Mouse (Mus musculus) layer of hippocampus, adult 2 months (tissue): Measurements from ENCODE around the gene Diras2. TPM values are rescaled to one million over a fixed set of nuclear protein-coding genes. Genes with fewer than 3 reads are reported as not detected.

ENCODE experiments used
- DNase-seq, 2 experiments: peaks; one replicate each; pipeline ENCODE4 v3.0.0; 2022; ENCODE audit warnings: low spot score in 2 of 2
- H3K27ac ChIP-seq: fragments of 200-600 bp; 2 replicates; pipeline ENCODE4 v1.8.1; 2022
- H3K4me3 ChIP-seq: fragments of 200-600 bp; 2 replicates; pipeline ENCODE4 v1.8.1; 2022; ENCODE audit warnings: mild to moderate bottlenecking
- CTCF ChIP-seq: fragments of 200-600 bp; conservative IDR thresholded peaks from 2 replicates; pipeline ENCODE4 v1.8.1; 2022; ENCODE audit warnings: antibody characterized with exemption, mild to moderate bottlenecking, moderate library complexity
- total RNA-seq, 2 experiments: library from RNA; stranded (reverse); gene quantifications; 2 replicates each; pipeline ENCODE4 v1.2.3; 2021

Gene Diras2
- total RNA-seq, 2 experiments from 2014 or later = 150 to 155 TPM

GRCm38 (mm10) chr13:52542036-52542526 lies 11.0 kb upstream of the Diras2 start:
- Histone ChIP-seq H3K27ac (no peak overlapping the region), H3K4me3 (no peak overlapping the region)
- no peak for TF ChIP-seq CTCF
- no peak for DNase-seq

DNA sequence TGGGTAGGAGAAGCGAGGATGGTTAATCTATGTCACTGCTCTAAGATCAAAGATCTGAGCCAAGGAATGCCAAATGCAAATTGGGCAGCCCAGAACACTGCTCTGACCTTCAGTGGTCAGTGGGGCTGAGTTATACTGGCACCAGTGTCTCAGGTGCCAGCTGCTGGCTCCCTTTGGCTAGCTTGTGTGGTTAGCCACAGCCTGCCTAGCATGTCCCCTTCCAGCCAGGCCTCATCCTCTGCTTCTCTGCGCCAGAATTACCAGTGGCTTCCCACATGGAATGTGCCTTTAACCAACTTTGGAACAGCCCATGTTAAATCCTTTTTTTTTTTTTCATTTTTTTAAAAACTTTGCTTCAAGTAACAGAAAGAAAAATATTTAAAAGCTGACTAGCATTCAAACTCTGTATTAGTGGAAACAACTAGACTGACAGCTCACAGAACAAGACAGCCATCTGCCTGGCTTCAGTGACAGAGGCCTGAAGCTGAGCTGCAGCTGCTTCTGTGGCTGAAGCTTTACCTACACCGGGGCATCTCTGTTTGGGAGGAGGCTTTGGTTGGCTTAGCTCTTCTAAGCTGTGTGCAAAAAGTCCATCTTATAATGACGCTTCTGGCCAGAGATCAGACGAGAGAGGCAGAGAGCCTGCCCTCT lies 10.4 kb upstream of the Diras2 start:
- no peak overlapping the region for H3K4me3 ChIP-seq
- DNase-seq = no peak
- no peak overlapping the region for H3K27ac ChIP-seq
- no peak for TF ChIP-seq CTCF

DNA sequence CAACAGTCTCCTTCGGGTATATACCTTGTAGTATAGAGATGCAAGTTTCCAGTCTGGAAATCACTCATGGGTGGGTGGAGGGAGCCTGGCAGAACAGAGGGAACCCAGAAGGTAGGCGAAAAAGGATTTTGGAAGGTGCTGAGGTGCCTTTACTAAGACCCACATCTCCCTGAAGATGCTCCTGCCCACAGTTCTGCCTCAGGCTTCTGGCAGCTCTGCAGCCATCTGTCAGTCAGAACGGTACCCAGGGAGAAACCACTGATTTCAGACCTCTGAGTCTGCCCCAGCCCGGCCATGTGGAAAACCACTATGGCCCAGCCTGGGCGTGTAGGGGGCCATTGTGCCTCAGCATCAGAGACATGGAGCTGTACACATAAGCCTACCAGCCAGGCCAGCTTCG lies 8.4 kb upstream of the Diras2 start:
- H3K4me3 ChIP-seq = no peak overlapping the region
- DNase-seq = no peak
- H3K27ac ChIP-seq = no peak overlapping the region
- no peak for TF ChIP-seq CTCF

- no peak for DNase-seq
- TF ChIP-seq CTCF = peak; percentile 47
- Histone ChIP-seq H3K27ac (no peak overlapping the region), H3K4me3 (no peak overlapping the region)
Measured at GRCm38 (mm10) chr13:52538588-52539116, 7.6 kb upstream of the Diras2 start.

- H3K27ac ChIP-seq = no peak overlapping the region
- DNase-seq = no peak
- TF ChIP-seq CTCF = no peak
- H3K4me3 ChIP-seq = no peak overlapping the region
Measured at GRCm38 (mm10) chr13:52537754-52538587, 6.9 kb upstream of the Diras2 start.

DNA sequence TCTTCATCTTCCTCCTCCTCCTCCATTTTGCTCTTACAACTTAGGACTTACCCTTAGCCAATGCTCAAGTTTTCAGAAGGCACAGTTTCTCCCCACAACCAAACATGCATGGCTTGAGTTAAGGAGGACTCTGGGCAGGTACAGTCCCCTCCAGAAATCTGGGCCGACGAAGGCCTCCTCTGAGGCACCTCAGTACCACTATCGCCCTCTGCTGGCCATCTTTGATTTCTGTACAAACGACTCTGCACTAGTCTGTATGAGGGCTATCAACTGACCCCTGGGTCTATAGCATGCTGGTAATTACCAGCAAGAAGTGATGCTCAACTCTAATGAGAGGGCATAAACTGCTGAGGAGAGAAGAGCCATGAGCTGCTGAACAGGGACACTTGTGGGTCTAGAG lies 4.5 kb upstream of the Diras2 start:
- Histone ChIP-seq H3K27ac (no peak overlapping the region), H3K4me3 (no peak overlapping the region)
- peak; percentile 89 for TF ChIP-seq CTCF
- DNase-seq = peak in 1 of 2 experiments; percentile 76

DNA sequence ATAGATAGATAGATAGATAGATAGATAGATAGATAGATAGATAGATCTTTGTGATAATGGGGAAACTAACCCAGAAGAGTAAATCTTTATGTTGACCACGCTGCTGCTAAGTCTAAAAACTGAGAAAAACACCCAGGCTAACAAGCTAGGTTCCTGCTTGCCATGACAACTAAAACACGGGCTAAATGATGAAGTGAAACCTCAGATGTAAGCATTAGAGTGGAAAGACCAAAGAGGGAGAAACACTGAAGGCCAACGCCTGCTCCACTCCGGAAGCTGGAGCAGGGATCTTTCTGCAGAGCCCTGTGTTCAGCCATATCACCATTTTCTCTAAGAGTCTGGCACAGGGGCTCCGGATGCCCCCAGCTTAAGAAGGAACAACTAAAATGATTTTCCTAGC lies 2.6 kb upstream of the Diras2 start:
- TF ChIP-seq CTCF = no peak
- no peak for DNase-seq
- no peak overlapping the region for H3K4me3 ChIP-seq
- no peak overlapping the region for H3K27ac ChIP-seq

DNA sequence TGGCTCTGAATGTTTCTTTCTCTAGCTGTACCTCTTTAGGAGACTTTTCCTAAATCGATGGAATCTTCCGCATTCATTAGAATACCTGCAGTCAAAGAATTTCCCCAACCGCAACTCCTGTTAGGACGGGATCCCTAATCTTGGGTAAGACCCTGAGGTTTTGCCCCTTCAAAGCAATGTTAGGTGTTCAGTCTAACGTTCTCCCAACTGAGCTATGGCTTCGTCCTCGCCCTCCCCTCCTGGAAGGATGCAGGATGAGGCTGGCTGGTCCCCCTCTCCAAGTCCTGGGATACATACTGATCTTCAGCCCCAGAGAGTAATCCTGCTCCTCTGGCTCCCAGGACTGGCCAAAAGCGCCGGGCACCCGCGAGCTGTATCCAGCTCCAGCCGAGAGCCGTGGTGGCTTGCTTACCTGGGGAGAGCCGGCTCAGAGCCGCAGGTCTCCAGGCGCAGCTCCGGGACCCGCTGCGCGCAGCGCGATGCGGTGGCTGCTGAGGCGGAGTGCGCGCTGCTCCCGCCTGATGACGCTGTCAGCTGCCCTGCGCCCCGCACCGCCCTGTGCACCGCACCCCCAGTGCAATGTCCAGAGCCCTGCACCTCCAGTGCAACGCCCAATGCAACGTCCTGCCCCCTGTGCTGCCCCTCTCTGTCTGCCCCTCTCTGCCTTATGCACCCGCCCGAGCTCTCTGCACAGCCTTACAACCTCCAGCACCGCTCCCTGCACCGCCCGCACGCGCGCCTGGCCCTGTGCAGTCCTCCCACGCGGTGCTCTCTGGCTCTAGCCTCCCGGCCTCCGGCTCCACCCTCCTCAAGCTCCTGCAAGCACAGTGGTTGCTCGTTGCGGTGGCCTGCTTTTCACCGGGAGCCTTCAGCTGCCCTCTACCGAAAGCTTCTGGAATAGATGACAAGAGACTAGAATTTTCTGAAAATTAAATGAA lies 802 bp downstream of the Diras2 start:
- peak; percentile 86 for TF ChIP-seq CTCF

GRCm38 (mm10) chr13:52529188-52529972 lies 1.7 kb downstream of the Diras2 start:
- no peak for TF ChIP-seq CTCF
- no peak for DNase-seq
- peak overlapping the region; percentile 63 for H3K4me3 ChIP-seq
- peak overlapping the region; percentile 98 for H3K27ac ChIP-seq

More for the DNA sequence above, 802 bp downstream of the Diras2 start:
- peak overlapping the region; percentile 63 for H3K4me3 ChIP-seq
- peak overlapping the region; percentile 98 for H3K27ac ChIP-seq
- peak; percentile 82 to 87 for DNase-seq

DNA sequence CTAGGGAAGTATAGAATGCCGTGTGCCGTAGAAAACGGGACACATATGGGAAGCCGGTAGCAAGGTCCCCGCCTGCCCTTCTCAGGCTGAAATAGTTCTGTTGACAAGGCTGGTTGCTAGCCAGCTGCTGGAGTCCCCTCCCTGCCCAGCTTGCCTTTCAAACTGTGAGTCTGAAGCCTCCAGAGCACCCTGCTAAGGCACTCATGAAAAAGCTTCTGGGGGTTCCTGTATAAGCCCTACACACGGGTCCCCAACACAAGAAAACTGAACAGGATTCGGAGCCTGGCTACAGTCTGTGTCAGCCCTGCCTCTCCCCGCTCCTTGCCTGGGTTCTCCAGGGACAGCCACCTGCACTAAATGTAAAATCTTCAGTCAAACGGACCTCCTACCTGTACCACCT lies 2.3 kb downstream of the Diras2 start:
- no peak for TF ChIP-seq CTCF
- peak overlapping the region; percentile 63 for H3K4me3 ChIP-seq
- DNase-seq = peak in 1 of 2 experiments; percentile 50
- peak overlapping the region; percentile 98 for H3K27ac ChIP-seq

GRCm38 (mm10) chr13:52528281-52528680 lies 2.8 kb downstream of the Diras2 start:
- Histone ChIP-seq H3K4me3 (peak overlapping the region; percentile 63), H3K27ac (peak overlapping the region; percentile 98)
- TF ChIP-seq CTCF = no peak
- DNase-seq = no peak
